Mouse (Mus musculus): ENCODE results near the gene Far2.

- no peak for TF ChIP-seq POLR2A (IDR thresholded peaks at IDR 0.05; ENCODE audit: low read depth, low read length)
- no peak for TF ChIP-seq CTCF (IDR thresholded peaks at IDR 0.05; ENCODE audit: extremely low read depth, insufficient read depth, insufficient read length, insufficient replicate concordance)
These were observed 54.9 kb downstream of the Far2 start for GRCm38 (mm10) chr6:148101977-148102376.

Data from spleen, adult 2 months (tissue).